Mouse (Mus musculus) megakaryocyte, embryonic 14.5 days (primary cell): ENCODE data around the gene Unc5b.

Experiments
- FLI1 ChIP-seq: IDR thresholded peaks from 2 replicates; pipeline ENCODE4 v1.6.1; 2012; ENCODE audit warnings: low read length, inconsistent platforms, mixed read lengths
- GATA1 ChIP-seq: IDR thresholded peaks from 3 replicates; pipeline ENCODE4 v1.6.1; 2012; ENCODE audit warnings: mixed read lengths, low read length, inconsistent platforms, borderline replicate concordance

DNA sequence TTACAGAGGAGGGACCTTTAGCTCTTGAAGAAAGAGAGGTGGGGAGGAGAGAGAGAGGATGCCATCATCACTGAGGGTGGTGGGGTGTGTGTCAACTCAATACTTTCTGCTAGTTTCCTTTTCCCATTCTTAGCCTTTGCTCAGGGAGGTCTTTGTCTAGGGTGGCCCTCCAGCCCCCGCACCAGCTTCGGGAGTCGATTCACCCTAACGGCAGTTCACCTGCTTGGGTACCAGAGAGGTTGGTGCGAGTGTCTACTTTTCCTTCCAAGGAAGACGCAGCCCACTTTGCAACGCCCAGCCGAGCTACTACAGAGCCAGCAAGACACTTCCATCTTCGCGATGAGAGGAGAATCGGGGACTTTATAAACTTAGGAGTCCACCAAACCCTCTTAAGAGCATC, 1.4 kb downstream of the Unc5b start:
- TF ChIP-seq GATA1 (no peak), FLI1 (no peak)
